Mouse (Mus musculus): Measurements from ENCODE around the gene Mast4. TPM values are rescaled to one million over a fixed set of nuclear protein-coding genes. Genes with fewer than 3 reads are reported as not detected.

The Mast4 gene
- total and polyA plus RNA-seq, 3 experiments = 2.7 to 7.0 TPM; not detected in 1

DNA sequence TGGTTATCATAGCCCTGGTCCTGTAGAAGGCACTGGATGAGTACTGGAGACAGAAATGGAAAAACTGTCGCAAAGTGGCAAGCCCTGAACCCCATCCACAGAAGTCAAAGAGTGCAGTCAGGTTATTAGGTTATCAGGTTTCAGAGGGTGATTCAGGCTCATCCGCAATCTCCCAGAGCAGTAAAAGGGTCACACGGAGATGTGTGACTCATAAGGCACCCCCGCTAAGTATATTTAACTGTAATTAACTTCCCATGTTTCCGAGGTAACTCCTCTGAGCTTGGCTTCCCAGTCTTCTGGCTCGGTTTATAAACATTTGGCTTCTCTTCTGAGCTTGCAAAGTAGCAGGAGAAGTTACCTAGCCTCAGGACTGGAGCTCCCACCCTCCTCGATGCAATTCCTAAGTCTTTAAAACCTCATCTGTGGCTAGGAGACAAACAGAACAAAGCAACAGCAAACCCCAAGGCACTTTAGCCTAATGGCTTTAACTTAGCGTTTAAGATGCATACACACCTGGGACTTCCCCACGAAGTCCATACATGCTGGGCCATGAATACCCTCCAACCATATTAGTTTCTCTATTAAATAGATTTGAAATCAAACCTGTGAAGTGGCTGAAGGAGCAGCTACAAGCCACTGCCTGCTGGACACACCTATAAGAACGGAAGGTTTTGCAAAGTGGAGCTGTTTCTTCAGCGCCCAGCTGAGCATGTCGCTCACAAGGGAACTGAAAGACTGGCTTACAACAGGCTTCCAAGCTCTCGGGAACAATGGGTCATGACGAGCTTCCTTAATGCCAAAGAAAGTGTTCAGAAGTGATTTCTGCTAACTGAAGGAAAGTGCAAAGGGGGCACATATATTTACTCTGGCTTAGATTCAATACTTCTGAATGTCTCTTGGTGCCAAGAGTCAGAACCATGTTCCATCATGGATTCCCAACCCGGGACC, 439.7 kb downstream of the Mast4 start:
- Histone ChIP-seq H3K4me3 (ENCODE audit: control insufficient read depth in 1 of 2, insufficient read depth in 1 of 2, low read depth in 2 of 2, low read length in 2 of 2) (no peak overlapping the region), H3K4me1 (ENCODE audit: control insufficient read depth in 1 of 2, insufficient read depth in 2 of 2, low read length in 2 of 2) (peaks cover 0 to 8% of the 10 kb centered on the region in 2 experiments; a peak in 3 of 4 replicates), H3K9me3 (replicated peaks; ENCODE audit: insufficient read depth, low read length) (no peaks in the 10 kb centered on the region), H3K36me3 (ENCODE audit: control insufficient read depth in 1 of 2, insufficient read depth in 2 of 2, low read length in 2 of 2) (peaks cover 0 to 13% of the 10 kb centered on the region in 2 experiments; a peak in 2 of 4 replicates), H3K27ac (ENCODE audit: control insufficient read depth, low read depth, low read length) (no peak overlapping the region), H3K79me2 (ENCODE audit: control insufficient read depth, insufficient read depth, low read length, poor library complexity) (peaks cover 16% of the 10 kb centered on the region; the same call in 1 of the 2 replicates), H3K27me3 (ENCODE audit: control insufficient read depth in 1 of 2, insufficient read depth in 2 of 2, low read length in 2 of 2) (no peaks in the 10 kb centered on the region), H3K9ac (ENCODE audit: control insufficient read depth, low read depth, low read length, poor library complexity, severe bottlenecking) (no peak overlapping the region)
- DNase-seq (ENCODE audit: low read depth, low spot score) = no peak
- TF ChIP-seq CTCF (IDR thresholded peaks at IDR 0.05 in 2 of 3, conservative IDR thresholded peaks at IDR 0.05 in 1 of 3; ENCODE audit: control insufficient read depth in 1 of 3, insufficient read depth in 1 of 3, low read depth in 2 of 3, low read length in 3 of 3, poor library complexity in 1 of 3, severe bottlenecking in 1 of 3) = no peak
- no peak for TF ChIP-seq GATA1 (IDR thresholded peaks at IDR 0.05; ENCODE audit: low read depth, low read length)
- no peak for TF ChIP-seq USF2 (IDR thresholded peaks at IDR 0.05; ENCODE audit: borderline replicate concordance in 1 of 2, insufficient read depth in 1 of 2, low read depth in 1 of 2, low read length in 2 of 2)
- no peak for TF ChIP-seq UBTF (IDR thresholded peaks at IDR 0.05; ENCODE audit: borderline replicate concordance, insufficient read depth, low read depth, low read length)
- TF ChIP-seq CHD1 (IDR thresholded peaks at IDR 0.05; ENCODE audit: low read depth, low read length) = no peak
- no peak for TF ChIP-seq KAT2A (conservative IDR thresholded peaks at IDR 0.05; ENCODE audit: low read depth, low read length)
- TF ChIP-seq HCFC1 (IDR thresholded peaks at IDR 0.05; ENCODE audit: low read depth, low read length) = no peak
- no peak for TF ChIP-seq NRF1 (IDR thresholded peaks at IDR 0.05; ENCODE audit: insufficient read depth, low read depth, low read length, poor library complexity, severe bottlenecking)
- no peak for TF ChIP-seq POLR2AphosphoS2 (IDR thresholded peaks at IDR 0.05; ENCODE audit: low read length)
- no peak for TF ChIP-seq TBP (IDR thresholded peaks at IDR 0.05; ENCODE audit: low read depth, low read length)
- TF ChIP-seq ZMIZ1 (IDR thresholded peaks at IDR 0.05; ENCODE audit: low read depth, low read length) = no peak
- no peak for TF ChIP-seq MYC (IDR thresholded peaks at IDR 0.05; ENCODE audit: low read depth, low read length)
- TF ChIP-seq USF1 (IDR thresholded peaks at IDR 0.05; ENCODE audit: low read depth, low read length) = no peak

GRCm38 (mm10) chr13:102892783-102893182, 441.5 kb downstream of the Mast4 start:
- Histone ChIP-seq H3K9me3 (replicated peaks; ENCODE audit: insufficient read depth, low read length) (no peaks in the 10 kb centered on the region), H3K36me3 (ENCODE audit: control insufficient read depth in 1 of 2, insufficient read depth in 2 of 2, low read length in 2 of 2) (peaks cover 0 to 11% of the 10 kb centered on the region in 2 experiments; a peak in 2 of 4 replicates), H3K27ac (ENCODE audit: control insufficient read depth, low read depth, low read length) (no peak overlapping the region), H3K9ac (ENCODE audit: control insufficient read depth, low read depth, low read length, poor library complexity, severe bottlenecking) (no peak overlapping the region), H3K4me3 (ENCODE audit: control insufficient read depth in 1 of 2, insufficient read depth in 1 of 2, low read depth in 2 of 2, low read length in 2 of 2) (no peak overlapping the region), H3K27me3 (ENCODE audit: control insufficient read depth in 1 of 2, insufficient read depth in 2 of 2, low read length in 2 of 2) (no peaks in the 10 kb centered on the region), H3K4me1 (ENCODE audit: control insufficient read depth in 1 of 2, insufficient read depth in 2 of 2, low read length in 2 of 2) (peaks cover 0 to 4% of the 10 kb centered on the region in 2 experiments; a peak in 2 of 4 replicates), H3K79me2 (ENCODE audit: control insufficient read depth, insufficient read depth, low read length, poor library complexity) (peaks cover 8% of the 10 kb centered on the region; the same call in 1 of the 2 replicates)
- no peak for TF ChIP-seq POLR2A (IDR thresholded peaks at IDR 0.05; ENCODE audit: control insufficient read depth in 1 of 2, insufficient read depth in 1 of 2, low read depth in 1 of 2, low read length in 2 of 2, poor library complexity in 1 of 2)
- TF ChIP-seq ZMIZ1 (IDR thresholded peaks at IDR 0.05; ENCODE audit: low read depth, low read length) = no peak
- peak; percentile 89 for TF ChIP-seq TBP (IDR thresholded peaks at IDR 0.05; ENCODE audit: low read depth, low read length)
- no peak for TF ChIP-seq SIN3A (IDR thresholded peaks at IDR 0.05; ENCODE audit: low read length)
- no peak for TF ChIP-seq ZC3H11A (IDR thresholded peaks at IDR 0.05; ENCODE audit: low read depth, low read length)
- DNase-seq (ENCODE audit: low read depth, low spot score) = peak; percentile 17

Data from MEL (cell line).